Mouse (Mus musculus): ENCODE results near the gene Bfsp2. TPM values are rescaled to one million over a fixed set of nuclear protein-coding genes. Genes with fewer than 3 reads are reported as not detected.
A peak's percentile ranks its signal among the peaks of the same experiment; 100 is the strongest.

Gene Bfsp2
- total RNA-seq, 2 experiments from 2014 or later: 0.48 to 0.49 TPM

GRCm38 (mm10) chr9:103485606-103486005, 5.4 kb upstream of the Bfsp2 start:
- no peak for DNase-seq

GRCm38 (mm10) chr9:103480603-103481220, 492 bp upstream of the Bfsp2 start:
- no peak for DNase-seq

- DNase-seq: no peak
Observed at GRCm38 (mm10) chr9:103475414-103475813, 4.8 kb downstream of the Bfsp2 start.

- DNase-seq: no peak
Observed at GRCm38 (mm10) chr9:103473915-103474688, 6.1 kb downstream of the Bfsp2 start.

- DNase-seq: no peak
Observed at GRCm38 (mm10) chr9:103471784-103472183, 8.4 kb downstream of the Bfsp2 start.

- no peak for DNase-seq
Observed at GRCm38 (mm10) chr9:103469516-103469915, 10.7 kb downstream of the Bfsp2 start.

- DNase-seq: no peak
Observed at GRCm38 (mm10) chr9:103468911-103469310, 11.3 kb downstream of the Bfsp2 start.

GRCm38 (mm10) chr9:103465711-103466220, 14.5 kb downstream of the Bfsp2 start:
- DNase-seq: no peak

GRCm38 (mm10) chr9:103465293-103465692, 14.9 kb downstream of the Bfsp2 start:
- no peak for DNase-seq

- no peak for DNase-seq
Observed at GRCm38 (mm10) chr9:103463833-103464232, 16.4 kb downstream of the Bfsp2 start.

GRCm38 (mm10) chr9:103459839-103460238, 20.4 kb downstream of the Bfsp2 start:
- no peak for DNase-seq

- no peak for DNase-seq
Observed at GRCm38 (mm10) chr9:103459307-103459706, 20.9 kb downstream of the Bfsp2 start.

- no peak for DNase-seq
Observed at GRCm38 (mm10) chr9:103449651-103450050, 30.6 kb downstream of the Bfsp2 start.

GRCm38 (mm10) chr9:103449092-103449491, 31.1 kb downstream of the Bfsp2 start:
- no peak for DNase-seq

GRCm38 (mm10) chr9:103444656-103445055, 35.6 kb downstream of the Bfsp2 start:
- DNase-seq: no peak

GRCm38 (mm10) chr9:103443824-103444185, 36.4 kb downstream of the Bfsp2 start:
- no peak for DNase-seq

GRCm38 (mm10) chr9:103443121-103443823, 36.9 kb downstream of the Bfsp2 start:
- no peak for DNase-seq

GRCm38 (mm10) chr9:103440597-103440996, 39.6 kb downstream of the Bfsp2 start:
- DNase-seq: no peak

GRCm38 (mm10) chr9:103437104-103437503, 43.1 kb downstream of the Bfsp2 start:
- DNase-seq: no peak

- no peak for DNase-seq
Observed at GRCm38 (mm10) chr9:103434116-103434515, 46.1 kb downstream of the Bfsp2 start.

- peak; percentile 74 for DNase-seq
Observed at GRCm38 (mm10) chr9:103432122-103432778, 48.0 kb downstream of the Bfsp2 start.

- DNase-seq: no peak
Observed at GRCm38 (mm10) chr9:103431718-103432117, 48.5 kb downstream of the Bfsp2 start.

Measured in gastrocnemius, postnatal 25 days (tissue).